Mouse (Mus musculus) limb, embryonic 12.5 days (tissue): ENCODE measurements around the gene Palm. TPM values are rescaled to one million over a fixed set of nuclear protein-coding genes. Genes with fewer than 3 reads are reported as not detected.

Source experiments
- ATAC-seq: fragments of 200-750 bp; cut with Nextera tagmentation; 2 replicates; pipeline ENCODE4 v1.8.0; 2017; ENCODE audit warnings: low read depth, moderate TSS enrichment; ENCODE audit not compliant: insufficient number of reproducible peaks, insufficient read depth, low FRiP score, low TSS enrichment
- H3K27ac ChIP-seq: fragments of 300-500 bp; sonication (generic); 2 replicates; pipeline ENCODE4 v1.5.1; 2016; ENCODE audit warnings: mild to moderate bottlenecking, moderate library complexity
- H3K27me3 ChIP-seq: fragments of 300-500 bp; sonication (generic); 2 replicates; pipeline ENCODE4 v1.6.1; 2016; ENCODE audit warnings: mild to moderate bottlenecking, moderate library complexity
- H3K36me3 ChIP-seq: fragments of 300-500 bp; sonication (generic); 2 replicates; pipeline ENCODE4 v1.6.1; 2016; ENCODE audit warnings: mild to moderate bottlenecking, moderate library complexity
- H3K4me1 ChIP-seq: fragments of 300-500 bp; sonication (generic); replicated peaks from 2 replicates; pipeline ENCODE4 v1.6.1; 2016
- H3K4me2 ChIP-seq: fragments of 300-500 bp; sonication (generic); 2 replicates; pipeline ENCODE4 v1.6.1; 2016; ENCODE audit warnings: mild to moderate bottlenecking, moderate library complexity
- H3K4me3 ChIP-seq: fragments of 300-500 bp; sonication (generic); replicated peaks from 2 replicates; pipeline ENCODE4 v1.5.1; 2016; ENCODE audit warnings: mild to moderate bottlenecking
- H3K9ac ChIP-seq: fragments of 300-500 bp; sonication (generic); replicated peaks from 2 replicates; pipeline ENCODE4 v1.6.1; 2016; ENCODE audit warnings: mild to moderate bottlenecking, moderate library complexity
- H3K9me3 ChIP-seq: fragments of 300-500 bp; sonication (generic); 2 replicates; pipeline ENCODE4 v1.6.1; 2016; ENCODE audit warnings: mild to moderate bottlenecking, moderate library complexity
- WGBS: fragments of 180-500 bp; shearing (Covaris S2); methylation state at CpG from one replicate; pipeline ENCODE4 v1.1.7; 2016; 5-methylcytosine and 5-hydroxymethylcytosine counted together
- polyA plus RNA-seq: library from polyadenylated mRNA; unstranded; fragments of >200 nt; fragmentation: Nextera tagmentation; extraction: Ambion mirVana; gene quantifications from 2 replicates; pipeline ENCODE4 v1.2.1, GENCODE M21; 2016

The Palm gene
- polyA plus RNA-seq, 1 experiment from 2014 or later, result 121 TPM

- Histone ChIP-seq H3K36me3 (peaks cover 51% of the 10 kb centered on the region), H3K4me2 (peak overlapping the region; percentile 100), H3K27ac (peak overlapping the region; percentile 72), H3K4me3 (peak overlapping the region; percentile 99), H3K9ac (peak overlapping the region; percentile 98), H3K27me3 (no peaks in the 10 kb centered on the region), H3K4me1 (peaks cover 62% of the 10 kb centered on the region), H3K9me3 (no peaks in the 10 kb centered on the region)
- WGBS, result 63% methylated on average over 6 of the region's 6 CpGs
- ATAC-seq, result no peak
Measured at GRCm38 (mm10) chr10:79856280-79856679, 62.9 kb downstream of the Palm start.

GRCm38 (mm10) chr10:79856704-79857451 is 63.5 kb downstream of the Palm start:
- H3K4me2 ChIP-seq, result peak overlapping the region; percentile 100
- peaks cover 56% of the 10 kb centered on the region for H3K4me1 ChIP-seq
- H3K4me3 ChIP-seq, result peak overlapping the region; percentile 99
- no peaks in the 10 kb centered on the region for H3K9me3 ChIP-seq
- peak overlapping the region; percentile 98 for H3K9ac ChIP-seq
- ATAC-seq, result no peak
- WGBS, result 60% methylated on average over 7 of the region's 7 CpGs
- H3K27ac ChIP-seq, result peak overlapping the region; percentile 72
- peaks cover 57% of the 10 kb centered on the region for H3K36me3 ChIP-seq
- no peaks in the 10 kb centered on the region for H3K27me3 ChIP-seq

GRCm38 (mm10) chr10:79857452-79857811 is 64.1 kb downstream of the Palm start:
- peak overlapping the region; percentile 72 for H3K27ac ChIP-seq
- no peaks in the 10 kb centered on the region for H3K9me3 ChIP-seq
- no peaks in the 10 kb centered on the region for H3K27me3 ChIP-seq
- peaks cover 50% of the 10 kb centered on the region for H3K4me1 ChIP-seq
- peak overlapping the region; percentile 100 for H3K4me2 ChIP-seq
- H3K4me3 ChIP-seq, result peak overlapping the region; percentile 99
- H3K9ac ChIP-seq, result peak overlapping the region; percentile 98
- 39% methylated on average over 4 of the region's 4 CpGs for WGBS
- H3K36me3 ChIP-seq, result peaks cover 62% of the 10 kb centered on the region
- ATAC-seq, result no peak

- 84% methylated on average over 2 of the region's 2 CpGs for WGBS
- Histone ChIP-seq H3K4me2 (peak overlapping the region; percentile 100), H3K27me3 (no peaks in the 10 kb centered on the region), H3K4me3 (peak overlapping the region; percentile 99), H3K27ac (0 out of 2 replicates have a peak overlapping the region, but pooled peaks have one; percentile 72), H3K36me3 (peaks cover 67% of the 10 kb centered on the region), H3K9ac (peak overlapping the region; percentile 98), H3K4me1 (peaks cover 48% of the 10 kb centered on the region), H3K9me3 (no peaks in the 10 kb centered on the region)
- ATAC-seq, result no peak
Measured at GRCm38 (mm10) chr10:79857894-79858293, 64.5 kb downstream of the Palm start.

GRCm38 (mm10) chr10:79858416-79859074 is 65.2 kb downstream of the Palm start:
- 0 out of 2 replicates have a peak overlapping the region, but pooled peaks have one; percentile 98 for H3K9ac ChIP-seq
- H3K4me2 ChIP-seq, result peak overlapping the region; percentile 100
- no peaks in the 10 kb centered on the region for H3K27me3 ChIP-seq
- H3K4me3 ChIP-seq, result peak overlapping the region; percentile 99; the same call in 1 of the 2 replicates
- peaks cover 45% of the 10 kb centered on the region for H3K4me1 ChIP-seq
- peaks cover 73% of the 10 kb centered on the region for H3K36me3 ChIP-seq
- 0 out of 2 replicates have a peak overlapping the region, but pooled peaks have one; percentile 23 for H3K27ac ChIP-seq
- ATAC-seq, result no peak
- H3K9me3 ChIP-seq, result no peaks in the 10 kb centered on the region
- WGBS, result 70% methylated on average over 17 of the region's 17 CpGs

GRCm38 (mm10) chr10:79859116-79859515 is 65.7 kb downstream of the Palm start:
- no peak overlapping the region for H3K4me2 ChIP-seq
- H3K9ac ChIP-seq, result no peak overlapping the region
- H3K9me3 ChIP-seq, result no peaks in the 10 kb centered on the region
- peaks cover 79% of the 10 kb centered on the region for H3K36me3 ChIP-seq
- 0 out of 2 replicates have a peak overlapping the region, but pooled peaks have one; percentile 3 for H3K4me3 ChIP-seq
- 90% methylated on average over 11 of the region's 11 CpGs for WGBS
- no peak for ATAC-seq
- peaks cover 45% of the 10 kb centered on the region for H3K4me1 ChIP-seq
- no peaks in the 10 kb centered on the region for H3K27me3 ChIP-seq
- H3K27ac ChIP-seq, result no peak overlapping the region

GRCm38 (mm10) chr10:79860079-79860911 is 66.9 kb downstream of the Palm start:
- Histone ChIP-seq H3K27me3 (no peaks in the 10 kb centered on the region), H3K36me3 (peaks cover 91% of the 10 kb centered on the region), H3K9me3 (no peaks in the 10 kb centered on the region), H3K9ac (no peak overlapping the region), H3K4me1 (peaks cover 53% of the 10 kb centered on the region), H3K4me2 (no peak overlapping the region; the same call in 1 of the 2 replicates), H3K4me3 (no peak overlapping the region; the same call in 1 of the 2 replicates), H3K27ac (peak overlapping the region; percentile 1; the same call in 1 of the 2 replicates)
- ATAC-seq, result no peak
- WGBS, result 92% methylated on average over 26 of the region's 26 CpGs

GRCm38 (mm10) chr10:79861230-79862048 is 68.1 kb downstream of the Palm start:
- no peak overlapping the region for H3K4me3 ChIP-seq
- no peak overlapping the region for H3K4me2 ChIP-seq
- H3K27ac ChIP-seq, result peak overlapping the region; percentile 57
- ATAC-seq, result no peak
- H3K36me3 ChIP-seq, result peaks cover 99% of the 10 kb centered on the region
- H3K27me3 ChIP-seq, result no peaks in the 10 kb centered on the region
- H3K4me1 ChIP-seq, result peaks cover 44% of the 10 kb centered on the region
- WGBS, result 75% methylated on average over 25 of the region's 25 CpGs
- H3K9me3 ChIP-seq, result no peaks in the 10 kb centered on the region
- H3K9ac ChIP-seq, result no peak overlapping the region

- Histone ChIP-seq H3K27me3 (no peaks in the 10 kb centered on the region), H3K36me3 (peaks cover 99% of the 10 kb centered on the region), H3K4me3 (no peak overlapping the region), H3K9ac (no peak overlapping the region), H3K27ac (no peak overlapping the region), H3K4me2 (no peak overlapping the region), H3K4me1 (peaks cover 44% of the 10 kb centered on the region), H3K9me3 (no peaks in the 10 kb centered on the region)
- WGBS, result 88% methylated on average over 23 of the region's 23 CpGs
- no peak for ATAC-seq
Measured at GRCm38 (mm10) chr10:79862049-79862788, 68.8 kb downstream of the Palm start.

GRCm38 (mm10) chr10:79862925-79863324 is 69.6 kb downstream of the Palm start:
- 77% methylated on average over 10 of the region's 10 CpGs for WGBS
- Histone ChIP-seq H3K27ac (peak overlapping the region; percentile 54; the same call in 1 of the 2 replicates), H3K4me3 (no peak overlapping the region), H3K27me3 (no peaks in the 10 kb centered on the region), H3K36me3 (peaks cover 97% of the 10 kb centered on the region), H3K9me3 (no peaks in the 10 kb centered on the region), H3K9ac (no peak overlapping the region), H3K4me1 (peaks cover 41% of the 10 kb centered on the region), H3K4me2 (no peak overlapping the region)
- ATAC-seq, result no peak
